Mouse (Mus musculus): ENCODE results near the gene Tmem86a. TPM values are rescaled to one million over a fixed set of nuclear protein-coding genes. Genes with fewer than 3 reads are reported as not detected.

Tmem86a gene
- polyA plus RNA-seq, 1 experiment from 2014 or later = 22.6 TPM

DNA sequence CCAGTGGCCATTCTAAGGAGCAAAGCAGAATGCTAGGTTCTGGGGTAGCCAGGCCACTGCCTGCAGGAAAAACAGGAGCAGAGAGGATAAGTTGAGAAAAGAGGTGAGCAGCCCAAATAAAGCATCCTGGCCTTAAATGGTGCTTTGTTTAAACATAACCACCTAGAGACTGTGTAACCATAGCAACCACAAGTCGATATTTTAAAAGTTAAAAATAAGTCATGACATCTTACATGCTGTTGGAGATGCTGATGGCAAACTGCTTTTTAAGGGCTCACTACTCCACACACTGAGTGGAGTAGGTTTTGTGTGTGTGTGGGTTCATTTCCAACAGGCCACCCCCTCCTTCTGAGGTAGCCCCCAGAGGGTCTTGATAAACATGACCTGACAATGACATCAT lies 34.7 kb downstream of the Tmem86a start:
- no peaks in the 10 kb centered on the region for H3K27me3 ChIP-seq
- H3K27ac ChIP-seq = no peak overlapping the region
- peaks cover 95% of the 10 kb centered on the region for H3K36me3 ChIP-seq
- 83% methylated on average over 1 of the region's 1 CpGs for WGBS
- ATAC-seq = no peak
- no peaks in the 10 kb centered on the region for H3K9me3 ChIP-seq
- H3K4me1 ChIP-seq (replicated peaks) = no peaks in the 10 kb centered on the region
- no peak overlapping the region for H3K9ac ChIP-seq (replicated peaks)
- no peak overlapping the region for H3K4me3 ChIP-seq (replicated peaks)
- no peak overlapping the region for H3K4me2 ChIP-seq (replicated peaks)

DNA sequence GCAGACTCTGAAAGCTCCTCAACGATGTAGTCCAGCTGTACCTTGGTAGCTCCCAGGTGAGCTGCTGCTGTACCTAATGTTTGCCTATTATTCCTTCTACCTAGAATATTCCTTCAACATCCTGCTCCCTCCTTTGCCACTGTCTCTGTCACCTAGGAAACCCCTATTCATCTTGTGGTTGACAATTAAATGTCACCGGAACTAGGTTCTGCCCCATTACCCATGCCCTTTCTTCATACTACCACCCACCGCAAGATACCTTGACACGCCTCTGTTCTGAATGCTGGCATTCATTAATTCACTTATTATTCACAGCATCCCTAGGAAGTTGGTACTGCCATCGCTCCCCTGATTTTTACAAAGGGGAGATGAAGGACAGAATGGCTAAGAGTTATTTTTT lies 43.5 kb downstream of the Tmem86a start:
- H3K4me1 ChIP-seq (replicated peaks) = no peaks in the 10 kb centered on the region
- no peak overlapping the region for H3K4me2 ChIP-seq (replicated peaks)
- no peak overlapping the region for H3K4me3 ChIP-seq (replicated peaks)
- no peak for ATAC-seq
- H3K27me3 ChIP-seq = no peaks in the 10 kb centered on the region
- no peak overlapping the region for H3K27ac ChIP-seq
- H3K36me3 ChIP-seq = peaks cover 27% of the 10 kb centered on the region
- H3K9ac ChIP-seq (replicated peaks) = no peak overlapping the region
- H3K9me3 ChIP-seq = no peaks in the 10 kb centered on the region
- 81% methylated on average over 5 of the region's 5 CpGs for WGBS

GRCm38 (mm10) chr7:47094969-47095368 lies 44.6 kb downstream of the Tmem86a start:
- Histone ChIP-seq H3K27ac (no peak overlapping the region), H3K4me1 (replicated peaks) (no peaks in the 10 kb centered on the region), H3K4me3 (replicated peaks) (no peak overlapping the region), H3K9ac (replicated peaks) (no peak overlapping the region), H3K4me2 (replicated peaks) (no peak overlapping the region), H3K9me3 (no peaks in the 10 kb centered on the region), H3K27me3 (no peaks in the 10 kb centered on the region), H3K36me3 (peaks cover 16% of the 10 kb centered on the region)
- ATAC-seq = no peak
- WGBS = 76% methylated on average over 2 of the region's 2 CpGs

DNA sequence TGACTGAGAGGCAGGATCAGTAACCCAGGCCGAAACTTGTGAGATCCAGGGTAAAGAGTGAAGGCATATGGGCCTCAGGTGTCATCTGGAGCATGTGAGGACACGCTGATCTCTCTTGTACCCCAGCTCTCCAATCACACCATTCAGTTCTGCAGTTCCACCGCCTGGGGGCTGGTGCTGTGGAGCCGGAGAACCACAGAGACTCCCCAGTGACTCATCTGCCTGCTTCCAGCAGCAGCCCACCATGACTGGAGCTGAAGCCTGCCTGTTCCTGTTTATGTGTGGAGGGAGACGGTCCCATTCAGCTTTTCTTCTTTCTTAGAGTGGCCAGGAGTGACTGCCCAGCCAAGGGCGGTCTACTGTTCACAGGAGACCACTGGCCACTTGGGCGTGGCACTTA lies 47.6 kb downstream of the Tmem86a start:
- 0 out of 2 replicates have a peak, but pooled peaks have one; percentile 4 for ATAC-seq
- no peak overlapping the region for H3K27ac ChIP-seq
- WGBS = 62% methylated on average over 7 of the region's 7 CpGs
- no peak overlapping the region for H3K9ac ChIP-seq (replicated peaks)
- H3K4me1 ChIP-seq (replicated peaks) = 0 out of 2 replicates have a peak, but pooled peaks cover 5% of the 10 kb centered on the region
- no peaks in the 10 kb centered on the region for H3K27me3 ChIP-seq
- no peak overlapping the region for H3K4me2 ChIP-seq (replicated peaks)
- H3K9me3 ChIP-seq = no peaks in the 10 kb centered on the region
- H3K4me3 ChIP-seq (replicated peaks) = no peak overlapping the region
- peaks cover 3% of the 10 kb centered on the region for H3K36me3 ChIP-seq

DNA sequence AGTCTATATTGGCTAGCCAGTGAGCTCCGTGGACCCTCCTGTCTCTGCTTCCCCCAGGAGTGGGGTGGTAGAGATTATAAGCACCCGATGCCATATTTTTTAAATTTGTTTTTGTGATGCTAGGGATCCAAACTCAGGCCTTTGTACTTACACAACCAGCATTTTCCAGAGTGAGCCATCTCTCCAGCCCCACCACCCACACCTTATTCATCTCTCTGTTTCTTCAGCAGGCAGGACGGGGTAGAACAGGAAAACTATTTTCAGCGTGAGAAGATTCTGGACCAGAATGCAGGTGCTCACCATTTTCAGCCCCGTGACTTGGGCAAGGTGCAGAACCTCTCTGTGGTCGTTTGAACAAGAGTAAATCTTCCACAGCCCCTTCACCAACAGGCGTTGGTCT lies 48.9 kb downstream of the Tmem86a start:
- ATAC-seq = no peak
- Histone ChIP-seq H3K9me3 (no peaks in the 10 kb centered on the region), H3K4me1 (replicated peaks) (0 out of 2 replicates have a peak, but pooled peaks cover 5% of the 10 kb centered on the region), H3K36me3 (peaks cover 3% of the 10 kb centered on the region), H3K9ac (replicated peaks) (no peak overlapping the region), H3K27ac (no peak overlapping the region), H3K4me3 (replicated peaks) (no peak overlapping the region), H3K4me2 (replicated peaks) (no peak overlapping the region), H3K27me3 (no peaks in the 10 kb centered on the region)
- WGBS = 86% methylated on average over 7 of the region's 7 CpGs

DNA sequence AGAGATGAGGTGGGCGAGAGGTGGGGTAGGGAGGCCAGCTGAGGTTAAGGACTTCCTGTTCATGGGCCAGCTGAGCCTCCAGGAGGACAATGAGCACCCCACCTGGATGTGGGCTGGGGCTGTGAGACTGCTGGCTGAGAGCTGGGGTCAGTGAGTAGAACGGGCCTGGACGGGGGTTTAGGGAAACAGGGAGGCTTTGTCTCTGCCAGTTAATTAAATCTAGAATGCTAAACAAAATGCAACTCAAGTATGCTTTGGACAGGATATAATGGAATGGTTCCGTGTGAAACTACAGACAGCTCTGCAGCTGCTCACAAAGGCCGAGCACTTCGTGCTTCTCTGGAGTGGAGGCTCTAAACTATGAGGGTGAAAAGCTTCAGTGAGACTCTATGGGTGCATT lies 50.2 kb downstream of the Tmem86a start:
- 67% methylated on average over 6 of the region's 6 CpGs for WGBS
- 0 out of 2 replicates have a peak, but pooled peaks cover 5% of the 10 kb centered on the region for H3K4me1 ChIP-seq (replicated peaks)
- no peaks in the 10 kb centered on the region for H3K27me3 ChIP-seq
- no peak overlapping the region for H3K27ac ChIP-seq
- no peak overlapping the region for H3K9ac ChIP-seq (replicated peaks)
- no peaks in the 10 kb centered on the region for H3K9me3 ChIP-seq
- H3K4me3 ChIP-seq (replicated peaks) = no peak overlapping the region
- no peaks in the 10 kb centered on the region; the same call in 1 of the 2 replicates for H3K36me3 ChIP-seq
- H3K4me2 ChIP-seq (replicated peaks) = no peak overlapping the region
- ATAC-seq = no peak

- Histone ChIP-seq H3K4me3 (replicated peaks) (no peak overlapping the region), H3K36me3 (peaks cover 9% of the 10 kb centered on the region; the same call in 1 of the 2 replicates), H3K27me3 (no peaks in the 10 kb centered on the region), H3K27ac (no peak overlapping the region), H3K4me2 (replicated peaks) (no peak overlapping the region), H3K9me3 (no peaks in the 10 kb centered on the region), H3K4me1 (replicated peaks) (0 out of 2 replicates have a peak, but pooled peaks cover 5% of the 10 kb centered on the region), H3K9ac (replicated peaks) (no peak overlapping the region)
- WGBS = 61% methylated on average over 2 of the region's 2 CpGs
- ATAC-seq = no peak
Observed at GRCm38 (mm10) chr7:47102970-47103369, 52.6 kb downstream of the Tmem86a start.

DNA sequence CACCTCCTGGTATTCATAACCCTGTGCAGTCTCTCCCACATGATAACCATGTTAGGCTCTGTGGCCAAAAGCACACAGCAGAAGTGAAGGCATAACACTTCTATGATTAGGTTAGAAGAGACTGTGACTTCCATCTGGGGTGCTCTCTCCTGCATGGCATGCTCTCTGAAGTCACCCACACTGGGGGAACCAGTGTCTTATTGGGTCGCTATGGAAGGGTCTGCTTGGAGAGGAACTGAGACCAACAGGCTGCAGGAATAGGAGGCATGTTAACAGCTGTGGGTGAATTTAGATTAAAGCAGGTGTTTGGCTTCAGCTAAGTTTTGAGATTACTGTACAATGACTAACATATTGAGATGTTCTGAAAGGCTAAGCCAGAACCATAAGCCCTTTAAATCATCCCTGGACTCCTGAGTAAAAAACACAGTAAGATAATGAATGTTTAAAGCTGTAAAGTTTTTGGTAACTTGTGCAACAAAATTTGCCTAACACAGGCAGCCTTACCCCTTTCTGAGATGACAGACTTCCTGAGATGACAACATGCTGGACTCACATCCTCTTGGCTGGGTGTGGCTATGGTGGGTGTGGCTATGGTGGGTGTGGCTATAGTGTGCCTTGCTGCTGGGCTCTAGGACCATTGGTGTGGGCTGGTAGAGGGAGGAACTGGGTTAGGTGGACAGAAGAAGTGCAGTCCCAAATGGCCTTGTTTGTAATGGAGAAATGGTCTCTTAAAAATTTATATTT lies 53.4 kb downstream of the Tmem86a start:
- Histone ChIP-seq H3K9ac (replicated peaks) (no peak overlapping the region), H3K4me3 (replicated peaks) (no peak overlapping the region), H3K27me3 (no peaks in the 10 kb centered on the region), H3K27ac (no peak overlapping the region), H3K4me2 (replicated peaks) (no peak overlapping the region), H3K36me3 (peaks cover 13% of the 10 kb centered on the region; the same call in 1 of the 2 replicates), H3K9me3 (no peaks in the 10 kb centered on the region), H3K4me1 (replicated peaks) (0 out of 2 replicates have a peak, but pooled peaks cover 5% of the 10 kb centered on the region)
- 85% methylated on average over 1 of the region's 1 CpGs for WGBS
- no peak for ATAC-seq

Small RNA genes lying within 50 kb of the gene (microRNA-seq; reads per million reads assigned to microRNA genes)
- not detected for gene Mir7056

Other genes with a start within 250 kb of the Tmem86a start
- 501 and 553 TPM in 2 replicates for gene Ldha, start 209.1 kb upstream of the Tmem86a start, polyA plus RNA-seq (2015; fragmentation: Nextera tagmentation; extraction: Ambion mirVana)
- gene Ldhc, start 189.4 kb upstream of the Tmem86a start, polyA plus RNA-seq (2015; fragmentation: Nextera tagmentation; extraction: Ambion mirVana) = 0.22 TPM in 1 of 2 replicates, not detected in the other
- gene Tsg101, start 130.6 kb upstream of the Tmem86a start, polyA plus RNA-seq (2015; fragmentation: Nextera tagmentation; extraction: Ambion mirVana) = 419 and 434 TPM in 2 replicates
- gene Uevld, start 92.1 kb upstream of the Tmem86a start, polyA plus RNA-seq (2015; fragmentation: Nextera tagmentation; extraction: Ambion mirVana) = 7.4 and 7.5 TPM in 2 replicates
- not detected in 2 replicates for gene Gm9999, start 67.0 kb upstream of the Tmem86a start, polyA plus RNA-seq (2015; fragmentation: Nextera tagmentation; extraction: Ambion mirVana)
- 9.5 and 9.6 TPM in 2 replicates for gene Spty2d1, start 42.2 kb upstream of the Tmem86a start, polyA plus RNA-seq (2015; fragmentation: Nextera tagmentation; extraction: Ambion mirVana)
- gene Ptpn5, start 83.1 kb downstream of the Tmem86a start, polyA plus RNA-seq (2015; fragmentation: Nextera tagmentation; extraction: Ambion mirVana) = 98.6 and 102 TPM in 2 replicates
- not detected in 2 replicates for gene Mrgpra6, start 154.3 kb downstream of the Tmem86a start, polyA plus RNA-seq (2015; fragmentation: Nextera tagmentation; extraction: Ambion mirVana)
- gene Mrgpra9, start 202.2 kb downstream of the Tmem86a start, polyA plus RNA-seq (2015; fragmentation: Nextera tagmentation; extraction: Ambion mirVana) = not detected in 2 replicates

All from midbrain, embryonic 13.5 days (tissue).